Mouse (Mus musculus) layer of hippocampus, adult 2 months (tissue): ENCODE results near the gene Afdn. TPM values are rescaled to one million over a fixed set of nuclear protein-coding genes. Genes with fewer than 3 reads are reported as not detected.

Experiments used
- DNase-seq, 2 experiments: peaks; one replicate each; pipeline ENCODE4 v3.0.0; 2022; ENCODE audit warnings: low spot score in 2 of 2
- H3K27ac ChIP-seq: fragments of 200-600 bp; 2 replicates; pipeline ENCODE4 v1.8.1; 2022
- H3K4me3 ChIP-seq: fragments of 200-600 bp; 2 replicates; pipeline ENCODE4 v1.8.1; 2022; ENCODE audit warnings: mild to moderate bottlenecking
- CTCF ChIP-seq: fragments of 200-600 bp; conservative IDR thresholded peaks from 2 replicates; pipeline ENCODE4 v1.8.1; 2022; ENCODE audit warnings: antibody characterized with exemption, mild to moderate bottlenecking, moderate library complexity
- total RNA-seq, 2 experiments: library from RNA; stranded (reverse); gene quantifications; 2 replicates each; pipeline ENCODE4 v1.2.3; 2021

The Afdn gene
- total RNA-seq, 2 experiments from 2014 or later = 106 to 114 TPM

GRCm38 (mm10) chr17:13730980-13731726 is 29.2 kb upstream of the Afdn start:
- H3K27ac ChIP-seq = no peak overlapping the region
- no peak overlapping the region for H3K4me3 ChIP-seq
- TF ChIP-seq CTCF = no peak
- DNase-seq = no peak

GRCm38 (mm10) chr17:13731727-13732112 is 28.6 kb upstream of the Afdn start:
- no peak for TF ChIP-seq CTCF
- Histone ChIP-seq H3K27ac (no peak overlapping the region), H3K4me3 (no peak overlapping the region)
- no peak for DNase-seq

GRCm38 (mm10) chr17:13732685-13733084 is 27.7 kb upstream of the Afdn start:
- DNase-seq = no peak
- H3K27ac ChIP-seq = no peak overlapping the region
- H3K4me3 ChIP-seq = no peak overlapping the region
- TF ChIP-seq CTCF = no peak

- H3K4me3 ChIP-seq = no peak overlapping the region
- TF ChIP-seq CTCF = no peak
- DNase-seq = no peak
- H3K27ac ChIP-seq = no peak overlapping the region
Measured at GRCm38 (mm10) chr17:13733971-13734370, 26.4 kb upstream of the Afdn start.

- DNase-seq = no peak
- H3K4me3 ChIP-seq = no peak overlapping the region
- no peak for TF ChIP-seq CTCF
- H3K27ac ChIP-seq = no peak overlapping the region
Measured at GRCm38 (mm10) chr17:13735057-13735456, 25.3 kb upstream of the Afdn start.

GRCm38 (mm10) chr17:13735803-13736282 is 24.5 kb upstream of the Afdn start:
- no peak overlapping the region for H3K4me3 ChIP-seq
- no peak overlapping the region for H3K27ac ChIP-seq
- no peak for TF ChIP-seq CTCF
- no peak for DNase-seq

GRCm38 (mm10) chr17:13737336-13737735 is 23.0 kb upstream of the Afdn start:
- no peak for TF ChIP-seq CTCF
- DNase-seq = no peak
- no peak overlapping the region for H3K4me3 ChIP-seq
- peak overlapping the region; percentile 65; the same call in 1 of the 2 replicates for H3K27ac ChIP-seq

- TF ChIP-seq CTCF = no peak
- no peak for DNase-seq
- no peak overlapping the region for H3K4me3 ChIP-seq
- peak overlapping the region; percentile 65; the same call in 1 of the 2 replicates for H3K27ac ChIP-seq
Measured at GRCm38 (mm10) chr17:13738121-13738776, 22.1 kb upstream of the Afdn start.

- DNase-seq = no peak
- no peak for TF ChIP-seq CTCF
- H3K4me3 ChIP-seq = no peak overlapping the region
- H3K27ac ChIP-seq = no peak overlapping the region
Measured at GRCm38 (mm10) chr17:13738916-13739315, 21.4 kb upstream of the Afdn start.

- no peak for DNase-seq
- Histone ChIP-seq H3K27ac (no peak overlapping the region), H3K4me3 (no peak overlapping the region)
- TF ChIP-seq CTCF = no peak
Measured at GRCm38 (mm10) chr17:13739981-13740380, 20.4 kb upstream of the Afdn start.

GRCm38 (mm10) chr17:13740796-13741195 is 19.5 kb upstream of the Afdn start:
- TF ChIP-seq CTCF = no peak
- DNase-seq = no peak
- Histone ChIP-seq H3K27ac (no peak overlapping the region), H3K4me3 (no peak overlapping the region)

- DNase-seq = no peak
- H3K4me3 ChIP-seq = no peak overlapping the region
- no peak overlapping the region for H3K27ac ChIP-seq
- TF ChIP-seq CTCF = no peak
Measured at GRCm38 (mm10) chr17:13741611-13742010, 18.7 kb upstream of the Afdn start.

- DNase-seq = no peak
- TF ChIP-seq CTCF = no peak
- Histone ChIP-seq H3K4me3 (no peak overlapping the region), H3K27ac (no peak overlapping the region)
Measured at GRCm38 (mm10) chr17:13742334-13742733, 18.0 kb upstream of the Afdn start.
